Mouse (Mus musculus): ENCODE results near the gene Dennd4a.
A peak's percentile ranks its signal among the peaks of the same experiment; 100 is the strongest.

The Dennd4a gene

GRCm38 (mm10) chr9:64790673-64791660 is 20.2 kb upstream of the Dennd4a start:
- DNase-seq (ENCODE audit: low read depth): no peak

DNA sequence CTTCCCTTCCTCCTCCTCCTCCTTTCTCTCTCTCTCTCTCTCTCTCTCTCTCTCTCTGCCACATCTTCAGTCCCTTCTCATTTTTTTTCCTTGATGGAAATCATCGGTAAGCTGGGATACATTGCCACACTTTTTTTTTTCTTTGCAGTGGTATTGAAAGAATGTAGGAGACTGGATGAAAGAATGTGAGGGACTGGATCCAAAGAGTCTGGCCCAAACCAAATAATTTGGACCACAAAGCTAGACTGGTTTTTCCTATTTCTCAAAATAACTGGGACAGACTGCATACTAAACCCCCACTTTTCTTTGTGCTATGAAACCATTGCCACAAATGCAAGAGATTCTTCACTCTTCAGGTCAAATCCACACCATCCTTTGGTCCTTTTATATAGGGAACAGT is 19.5 kb upstream of the Dennd4a start:
- no peak for DNase-seq (ENCODE audit: low read depth)

DNA sequence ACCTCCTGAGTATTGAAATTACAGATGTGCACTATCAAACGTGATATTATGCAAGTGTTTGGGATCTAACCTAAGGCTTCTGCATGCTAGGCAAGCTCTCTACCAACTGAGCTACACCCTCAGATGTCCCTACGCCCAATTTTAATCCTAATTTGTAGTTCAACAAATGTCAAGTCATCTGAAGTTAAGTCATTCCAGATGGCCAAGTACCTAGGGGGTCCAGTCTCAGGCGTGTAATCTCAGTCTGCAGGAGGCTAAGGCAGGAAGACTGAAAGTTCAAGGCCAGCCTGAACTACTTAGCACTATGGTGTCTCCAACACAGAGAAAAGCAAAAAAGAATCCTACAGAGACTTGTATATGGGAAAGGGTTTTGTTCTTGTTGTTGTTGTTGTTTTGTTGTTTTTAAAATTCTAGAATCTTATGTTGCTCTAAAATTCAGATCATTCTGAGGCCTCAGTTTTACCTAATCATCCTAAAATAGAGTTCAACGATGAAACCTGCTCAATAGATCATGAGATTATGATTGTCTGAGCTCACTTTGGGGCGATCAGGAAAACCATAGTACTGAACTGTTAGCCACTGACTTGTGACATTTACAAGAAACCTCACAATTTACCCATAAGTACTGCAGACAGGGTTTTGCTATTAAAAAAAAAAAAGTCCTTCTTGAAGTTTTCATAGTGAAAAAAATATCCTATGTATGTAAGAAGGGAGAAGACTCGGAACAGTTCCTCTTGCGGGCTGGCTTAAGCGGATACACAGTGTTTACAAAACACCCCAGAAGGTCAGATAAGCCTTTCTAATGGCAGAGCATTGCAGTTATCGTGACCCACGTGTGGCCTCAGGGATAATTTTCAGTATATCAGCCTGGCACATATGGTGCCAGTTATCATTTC is 18.5 kb upstream of the Dennd4a start:
- peak; percentile 81 for DNase-seq (ENCODE audit: low read depth)

GRCm38 (mm10) chr9:64793275-64793590 is 17.9 kb upstream of the Dennd4a start:
- DNase-seq (ENCODE audit: low read depth): no peak

DNA sequence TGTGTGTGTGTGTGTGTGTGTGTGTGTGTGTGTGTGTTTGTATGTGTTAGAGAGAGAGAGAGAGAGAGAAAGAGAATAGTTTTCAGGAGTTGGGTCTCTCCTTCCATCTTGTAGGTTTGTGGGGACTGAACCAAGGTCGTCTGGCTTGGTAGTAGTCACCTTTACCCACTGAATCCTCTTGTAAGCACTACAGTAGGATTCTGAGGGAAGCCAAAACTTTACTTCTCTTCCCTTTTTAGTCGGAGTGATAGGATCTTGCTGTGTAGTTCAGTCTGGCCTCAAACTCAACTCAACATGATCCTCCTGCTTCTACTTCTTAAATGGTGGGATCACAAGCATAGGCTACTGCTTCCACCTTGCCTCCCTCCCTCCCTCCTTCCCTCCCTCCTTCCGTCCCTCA is 17.3 kb upstream of the Dennd4a start:
- no peak for DNase-seq (ENCODE audit: low read depth)

DNA sequence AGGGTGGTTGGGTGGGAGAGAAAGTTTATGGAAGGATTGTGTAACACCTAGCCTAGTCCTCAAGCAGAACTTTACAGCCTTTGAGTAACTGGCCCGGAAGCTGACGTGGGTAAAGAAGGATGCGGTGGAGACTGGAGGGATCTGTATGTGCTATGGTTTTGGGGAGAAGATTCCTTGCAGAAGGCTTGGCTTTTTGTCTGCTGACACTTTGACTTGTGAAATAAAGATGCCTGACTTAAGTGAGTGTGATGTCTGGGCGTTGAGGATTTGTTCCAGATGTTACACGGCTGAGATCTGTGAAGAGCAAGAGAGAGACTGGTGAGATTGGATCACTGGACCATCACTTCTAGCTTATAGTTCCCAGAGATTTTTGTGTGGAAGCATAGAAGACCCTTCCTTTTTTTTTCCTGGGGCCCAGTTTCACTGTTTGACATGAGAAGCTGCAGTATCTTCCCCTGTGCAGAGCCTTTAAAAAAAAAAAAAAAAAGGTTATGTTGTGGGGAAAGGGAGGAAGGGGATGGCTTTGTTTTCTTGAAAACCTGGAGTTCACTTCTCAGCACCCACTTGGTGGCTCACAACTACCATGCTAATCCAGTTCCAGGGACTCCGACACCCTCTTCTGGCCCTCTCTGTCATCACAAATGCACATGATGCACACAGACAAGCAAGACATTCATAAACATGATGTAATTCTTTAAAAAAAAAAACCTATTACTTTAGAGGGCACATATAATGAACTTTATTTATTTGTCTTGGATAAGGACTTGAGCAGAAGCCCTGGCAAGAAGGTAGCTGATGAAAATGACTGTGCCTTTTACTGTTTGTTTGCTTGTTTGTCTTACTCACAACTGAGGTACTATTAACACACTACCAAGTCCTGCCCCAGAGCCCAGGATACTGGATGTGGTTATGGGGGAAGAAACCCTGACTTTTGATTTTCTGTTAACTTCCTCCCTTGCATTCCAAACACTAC is 16.4 kb upstream of the Dennd4a start:
- DNase-seq (ENCODE audit: low read depth): no peak

DNA sequence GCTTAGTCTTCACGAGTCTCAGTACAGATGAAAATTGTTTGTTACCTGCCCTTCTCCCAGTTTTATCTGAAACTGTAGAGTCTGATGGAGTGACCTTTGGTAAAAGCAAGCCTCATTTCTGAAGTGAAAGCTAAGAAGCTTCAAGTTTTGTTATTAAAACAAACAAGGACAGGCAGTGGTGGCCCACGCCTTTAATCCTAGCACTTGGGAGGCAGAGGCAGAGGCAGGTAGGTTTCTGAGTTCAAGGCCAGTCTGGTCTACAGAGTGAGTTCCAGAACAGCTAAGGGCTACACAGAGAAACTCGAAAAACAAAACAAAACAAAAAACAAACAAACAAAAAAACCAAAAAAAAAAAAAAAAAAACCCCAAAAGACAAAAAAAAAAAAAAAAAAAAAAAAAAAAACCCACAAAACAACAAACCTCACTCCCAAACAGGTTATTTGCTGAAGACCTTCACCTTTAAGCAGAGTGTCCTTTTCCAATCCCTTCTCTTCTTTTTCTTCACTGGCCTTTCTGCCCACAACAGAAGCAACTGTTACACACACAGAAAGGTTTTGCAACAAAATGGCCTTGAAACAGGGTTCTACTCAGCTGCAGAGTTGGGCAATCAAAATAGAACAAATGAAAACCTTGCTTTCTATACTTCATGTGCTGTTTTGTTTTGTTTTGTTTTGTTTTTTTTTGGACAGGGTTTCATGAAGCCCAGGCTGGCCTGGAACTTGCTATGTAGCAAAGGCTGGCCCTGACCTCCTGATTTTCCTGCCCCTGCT is 15.1 kb upstream of the Dennd4a start:
- no peak for DNase-seq (ENCODE audit: low read depth)

DNA sequence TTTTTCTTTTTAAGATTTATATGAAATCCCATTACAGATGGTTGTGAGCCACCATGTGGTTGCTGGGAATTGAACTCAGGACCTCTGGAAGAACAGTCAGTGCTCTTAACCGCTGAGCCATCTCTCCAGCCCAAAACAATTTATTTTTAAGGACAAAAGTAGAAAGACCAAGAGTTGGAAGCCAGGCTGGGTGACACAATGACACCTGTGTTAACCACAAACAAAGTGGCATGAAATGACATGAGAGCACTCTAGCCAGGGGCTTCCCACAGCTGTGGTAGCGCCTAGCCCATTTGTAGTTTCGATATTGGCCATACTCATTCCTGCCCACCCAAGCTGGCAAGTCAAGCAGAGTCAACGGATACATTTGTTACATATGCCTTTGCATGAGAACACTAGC is 13.7 kb upstream of the Dennd4a start:
- no peak for DNase-seq (ENCODE audit: low read depth)

DNA sequence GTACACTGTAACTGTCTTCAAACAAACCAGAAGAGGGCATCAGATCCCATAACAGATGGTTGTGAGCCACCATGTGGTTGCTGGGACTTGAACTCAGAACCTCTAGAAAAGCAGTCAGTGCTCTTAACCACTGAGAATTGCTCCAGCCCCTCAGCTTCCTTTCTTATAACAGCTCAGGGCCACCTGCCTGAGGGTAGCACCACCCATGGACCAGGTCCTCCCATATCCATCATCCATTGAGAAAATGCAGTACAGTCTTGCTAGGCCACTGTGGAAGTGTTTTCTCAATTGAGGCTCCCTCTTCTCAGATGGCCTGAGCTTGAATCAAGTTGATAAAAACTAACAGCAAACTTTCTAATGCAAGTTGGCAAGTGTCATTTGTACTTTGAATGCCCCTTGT is 13.0 kb upstream of the Dennd4a start:
- DNase-seq (ENCODE audit: low read depth): no peak

GRCm38 (mm10) chr9:64798859-64799258 is 12.3 kb upstream of the Dennd4a start:
- no peak for DNase-seq (ENCODE audit: low read depth)

DNA sequence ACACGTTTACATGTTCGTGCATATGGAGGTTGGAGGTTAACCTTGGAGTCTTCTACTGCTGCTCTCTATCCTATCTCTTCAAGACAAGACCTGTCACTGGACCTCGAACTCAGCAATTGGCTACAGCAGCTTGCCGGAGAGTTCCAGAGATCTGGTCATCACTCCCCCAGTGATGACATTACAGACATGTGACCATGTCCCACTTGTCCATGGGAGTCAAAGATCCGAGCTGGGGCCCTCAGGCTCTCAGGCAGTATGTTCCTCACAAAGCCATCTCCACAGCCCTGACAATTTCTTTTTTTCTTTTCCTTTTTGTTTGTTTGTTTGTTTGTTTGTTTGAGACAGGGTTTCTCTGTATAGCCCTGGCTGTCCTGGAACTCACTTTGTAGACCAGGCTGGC is 11.6 kb upstream of the Dennd4a start:
- DNase-seq (ENCODE audit: low read depth): no peak

GRCm38 (mm10) chr9:64802561-64802960 is 8.6 kb upstream of the Dennd4a start:
- DNase-seq (ENCODE audit: low read depth): no peak

- DNase-seq (ENCODE audit: low read depth): no peak
Observed at GRCm38 (mm10) chr9:64803373-64804214, 7.5 kb upstream of the Dennd4a start.

GRCm38 (mm10) chr9:64805875-64806274 is 5.3 kb upstream of the Dennd4a start:
- DNase-seq (ENCODE audit: low read depth): no peak

DNA sequence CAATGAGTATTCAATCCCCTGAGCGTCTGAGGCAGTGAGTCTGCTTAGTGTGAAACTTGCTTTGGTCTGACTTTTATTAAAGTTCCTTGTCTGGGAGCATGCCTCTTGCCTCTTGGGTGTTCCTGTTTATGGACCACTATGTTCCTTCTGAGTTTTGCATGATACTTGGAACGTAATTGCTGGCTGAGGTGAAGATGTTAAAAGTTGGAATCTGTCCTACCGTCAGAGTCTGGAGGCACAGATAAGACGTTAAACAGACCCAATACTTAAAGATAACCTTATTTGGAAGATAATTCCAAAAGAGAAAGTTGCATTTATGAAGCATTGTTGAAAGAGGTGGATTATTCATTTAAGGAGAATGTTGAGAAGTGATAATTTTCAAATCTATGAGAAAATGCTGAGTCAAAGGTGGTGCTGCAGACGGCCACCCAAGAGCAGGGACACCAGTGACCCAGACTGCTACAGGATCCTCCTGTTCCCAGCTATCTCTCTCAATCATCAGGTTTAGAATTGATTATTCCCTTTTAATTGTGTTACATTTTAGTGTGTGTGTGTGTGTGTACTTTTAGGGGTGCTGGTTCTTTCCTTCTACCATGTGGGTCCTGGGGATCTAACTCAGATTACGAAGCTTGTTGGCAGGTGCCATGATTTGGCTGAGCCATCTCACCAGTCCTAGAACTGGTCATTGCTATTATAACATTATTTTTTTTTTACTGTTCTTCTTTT is 4.6 kb upstream of the Dennd4a start:
- DNase-seq (ENCODE audit: low read depth): peak; percentile 77

GRCm38 (mm10) chr9:64807061-64807808 is 3.9 kb upstream of the Dennd4a start:
- DNase-seq (ENCODE audit: low read depth): no peak

- DNase-seq (ENCODE audit: low read depth): no peak
Observed at GRCm38 (mm10) chr9:64809851-64810250, 1.3 kb upstream of the Dennd4a start.
